Mouse (Mus musculus): ENCODE results near the gene Foxe1.

DNA sequence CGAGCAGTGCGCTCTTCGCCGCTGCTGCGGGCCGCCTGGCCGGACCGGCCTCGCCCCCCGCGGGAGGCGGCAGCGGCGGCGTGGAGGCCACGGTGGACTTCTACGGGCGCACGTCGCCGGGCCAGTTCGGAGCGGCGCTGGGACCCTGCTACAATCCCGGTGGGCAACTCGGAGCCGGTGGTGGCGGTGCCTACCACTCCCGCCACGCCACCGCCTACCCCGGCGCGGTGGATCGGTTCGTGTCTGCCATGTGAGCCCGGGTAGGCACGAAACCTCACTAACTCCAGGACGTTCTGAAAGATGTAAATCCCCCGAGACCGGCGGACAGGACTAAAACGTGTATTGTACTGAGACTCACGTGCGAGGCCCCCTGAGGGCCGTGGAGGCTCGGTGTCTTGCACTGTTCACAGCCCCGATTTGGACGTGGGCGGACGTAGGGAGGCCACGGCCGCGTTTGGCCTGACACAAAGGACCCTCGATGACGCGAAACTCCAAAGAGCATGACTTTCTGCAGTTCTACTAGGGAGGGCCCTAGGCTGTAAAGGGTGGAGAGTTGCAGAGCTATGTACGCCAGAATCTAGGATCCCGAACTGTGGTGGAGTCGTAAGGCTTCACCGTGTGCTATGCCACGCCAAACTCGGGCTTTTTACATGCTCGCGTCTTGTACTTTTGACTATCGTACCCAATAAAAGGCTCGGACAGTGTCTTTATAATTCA is 1.8 kb downstream of the Foxe1 start:
- no peak for TF ChIP-seq CTCF (conservative IDR thresholded peaks at IDR 0.05; ENCODE audit: insufficient read depth, insufficient read length, low read depth, low read length)
- TF ChIP-seq POLR2A (IDR thresholded peaks at IDR 0.05; ENCODE audit: low read depth, low read length) = no peak

Measured in kidney, adult 2 months (tissue).